Mouse (Mus musculus) midbrain, postnatal 0 days (tissue): ENCODE results near the gene Scaf4. TPM values are rescaled to one million over a fixed set of nuclear protein-coding genes. Genes with fewer than 3 reads are reported as not detected.
"Not testable (repeated sequence)": the region's sequence is repeated elsewhere in the genome, so short reads cannot be mapped to it uniquely, and the experiment has no call there.

ENCODE experiments used
- ATAC-seq: fragments of 200-750 bp; cut with Nextera tagmentation; 2 replicates; pipeline ENCODE4 v1.8.0; 2017; ENCODE audit warnings: moderate number of reproducible peaks, mild to moderate bottlenecking, moderate TSS enrichment, moderate library complexity; ENCODE audit not compliant: low FRiP score
- DNase-seq: peaks from one replicate; pipeline ENCODE4 v3.0.0-alpha.2; 2015; ENCODE audit warnings: low spot score
- H3K27ac ChIP-seq: fragments of 300-500 bp; sonication (generic); 2 replicates; pipeline ENCODE4 v1.5.1; 2014; ENCODE audit warnings: low read depth, mild to moderate bottlenecking, low read length, mixed read lengths
- H3K27me3 ChIP-seq: fragments of 300-500 bp; sonication (generic); 2 replicates; pipeline ENCODE4 v1.6.1; 2014; ENCODE audit warnings: low read length, control low read depth, mixed read lengths; ENCODE audit not compliant: insufficient read depth
- H3K36me3 ChIP-seq: fragments of 300-500 bp; sonication (generic); 2 replicates; pipeline ENCODE4 v1.6.1; 2014; ENCODE audit warnings: low read length, control low read depth, mixed read lengths; ENCODE audit not compliant: insufficient read depth
- H3K4me1 ChIP-seq: fragments of 300-500 bp; sonication (generic); 2 replicates; pipeline ENCODE4 v1.6.1; 2014; ENCODE audit warnings: mild to moderate bottlenecking, control low read depth, antibody characterized with exemption, low read length, mixed read lengths; ENCODE audit not compliant: insufficient read depth
- H3K4me2 ChIP-seq: fragments of 300-500 bp; sonication (generic); 2 replicates; pipeline ENCODE4 v1.6.1; 2014; ENCODE audit warnings: low read depth, mild to moderate bottlenecking, low read length, mixed read lengths; ENCODE audit not compliant: poor library complexity, severe bottlenecking
- H3K4me3 ChIP-seq: fragments of 300-500 bp; sonication (generic); 2 replicates; pipeline ENCODE4 v1.5.1; 2014; ENCODE audit warnings: low read depth, mild to moderate bottlenecking, low read length, moderate library complexity
- H3K9ac ChIP-seq: fragments of 300-500 bp; sonication (generic); replicated peaks from 2 replicates; pipeline ENCODE4 v1.6.1; 2014; ENCODE audit warnings: mild to moderate bottlenecking, low read length, moderate library complexity, mixed read lengths; ENCODE audit not compliant: poor library complexity, severe bottlenecking
- H3K9me3 ChIP-seq: fragments of 300-500 bp; sonication (generic); 2 replicates; pipeline ENCODE4 v1.6.1; 2016; ENCODE audit warnings: low read length, control low read depth
- CTCF ChIP-seq: IDR thresholded peaks from 2 replicates; pipeline ENCODE4 v1.5.1; 2016; ENCODE audit warnings: antibody characterized with exemption, mild to moderate bottlenecking
- WGBS: fragments of 180-500 bp; shearing (Covaris S2); extraction: QIAGEN DNeasy Blood & Tissue Kit; methylation state at CpG from one replicate; pipeline ENCODE4 v1.1.7; 2014; 5-methylcytosine and 5-hydroxymethylcytosine counted together
- polyA plus RNA-seq: library from polyadenylated mRNA; unstranded; fragments of >200 nt; fragmentation: Nextera tagmentation; extraction: Ambion mirVana; gene quantifications from 2 replicates; pipeline ENCODE4 v1.2.1, GENCODE M21; 2015
- total RNA-seq: library from RNA; depleted of rRNA; stranded (reverse); fragments of >200 nt; gene quantifications from 2 replicates; pipeline ENCODE4 v1.2.3, GENCODE M21; 2014

Gene Scaf4
- total and polyA plus RNA-seq, 2 experiments from 2014 or later: 10.7 to 17.9 TPM

- H3K4me1 ChIP-seq: peaks cover 8% of the 10 kb centered on the region; the same call in 1 of the 2 replicates
- no peak overlapping the region for H3K9ac ChIP-seq
- no peak overlapping the region for H3K4me3 ChIP-seq
- no peak overlapping the region for H3K4me2 ChIP-seq
- no peak overlapping the region for H3K27ac ChIP-seq
- 69% methylated on average over 4 of the region's 4 CpGs for WGBS
- H3K36me3 ChIP-seq: no peaks in the 10 kb centered on the region
- ATAC-seq (no peak), DNase-seq (no peak)
- no peak for TF ChIP-seq CTCF
- no peaks in the 10 kb centered on the region for H3K27me3 ChIP-seq
- H3K9me3 ChIP-seq: no peaks in the 10 kb centered on the region
Observed at GRCm38 (mm10) chr16:90217926-90218325, 66.4 kb downstream of the Scaf4 start.

GRCm38 (mm10) chr16:90217356-90217755, 66.9 kb downstream of the Scaf4 start:
- Histone ChIP-seq H3K9me3 (no peaks in the 10 kb centered on the region), H3K27me3 (no peaks in the 10 kb centered on the region), H3K36me3 (no peaks in the 10 kb centered on the region), H3K4me3 (no peak overlapping the region), H3K4me2 (no peak overlapping the region), H3K4me1 (peaks cover 4% of the 10 kb centered on the region; the same call in 1 of the 2 replicates), H3K27ac (no peak overlapping the region), H3K9ac (no peak overlapping the region)
- TF ChIP-seq CTCF: no peak
- ATAC-seq: no peak
- 13% methylated on average over 3 of the region's 3 CpGs for WGBS
- no peak for DNase-seq

- Histone ChIP-seq H3K4me3 (no peak overlapping the region), H3K9me3 (no peaks in the 10 kb centered on the region), H3K27me3 (no peaks in the 10 kb centered on the region), H3K27ac (no peak overlapping the region), H3K4me2 (no peak overlapping the region), H3K36me3 (no peaks in the 10 kb centered on the region), H3K4me1 (no peaks in the 10 kb centered on the region), H3K9ac (no peak overlapping the region)
- ATAC-seq (no peak), DNase-seq (no peak)
- TF ChIP-seq CTCF: no peak
- WGBS: 83% methylated on average over 2 of the region's 2 CpGs
Observed at GRCm38 (mm10) chr16:90216414-90216813, 67.9 kb downstream of the Scaf4 start.

GRCm38 (mm10) chr16:90215879-90216278, 68.4 kb downstream of the Scaf4 start:
- 90% methylated on average over 5 of the region's 5 CpGs for WGBS
- not testable (repeated sequence) for ATAC-seq, H3K4me3 ChIP-seq, H3K27me3 ChIP-seq, H3K4me1 ChIP-seq, H3K9ac ChIP-seq, H3K4me2 ChIP-seq, DNase-seq, H3K27ac ChIP-seq, H3K9me3 ChIP-seq, H3K36me3 ChIP-seq

- Histone ChIP-seq H3K4me3 (no peak overlapping the region), H3K4me1 (no peaks in the 10 kb centered on the region), H3K4me2 (no peak overlapping the region), H3K27ac (no peak overlapping the region), H3K9ac (no peak overlapping the region), H3K9me3 (no peaks in the 10 kb centered on the region), H3K36me3 (no peaks in the 10 kb centered on the region), H3K27me3 (no peaks in the 10 kb centered on the region)
- no peak for TF ChIP-seq CTCF
- no peak for DNase-seq
- WGBS: 94% methylated on average over 11 of the region's 11 CpGs
- ATAC-seq: no peak
Observed at GRCm38 (mm10) chr16:90214731-90215565, 69.4 kb downstream of the Scaf4 start.

GRCm38 (mm10) chr16:90213477-90214339, 70.6 kb downstream of the Scaf4 start:
- no peak overlapping the region for H3K4me3 ChIP-seq
- no peak overlapping the region for H3K4me2 ChIP-seq
- H3K27ac ChIP-seq: no peak overlapping the region
- no peak for TF ChIP-seq CTCF
- ATAC-seq (no peak), DNase-seq (no peak)
- H3K9ac ChIP-seq: no peak overlapping the region
- WGBS: 79% methylated on average over 12 of the region's 12 CpGs
- H3K36me3 ChIP-seq: no peaks in the 10 kb centered on the region
- H3K4me1 ChIP-seq: no peaks in the 10 kb centered on the region
- H3K27me3 ChIP-seq: no peaks in the 10 kb centered on the region
- no peaks in the 10 kb centered on the region for H3K9me3 ChIP-seq
